Mouse (Mus musculus): ENCODE results near the gene Slc11a2. TPM values are rescaled to one million over a fixed set of nuclear protein-coding genes. Genes with fewer than 3 reads are reported as not detected.

Gene Slc11a2
- polyA plus RNA-seq, 1 experiment from 2014 or later, result 12.2 TPM

GRCm38 (mm10) chr15:100414942-100415341, 9.9 kb downstream of the Slc11a2 start:
- 91% methylated on average over 13 of the region's 13 CpGs for WGBS
- TF ChIP-seq CTCF (IDR thresholded peaks at IDR 0.05; ENCODE audit: low read depth), result no peak
- TF ChIP-seq EP300 (optimal IDR thresholded peaks at IDR 0.05), result no peak
- H3K9ac ChIP-seq (ENCODE audit: low read length), result no peak overlapping the region
- no peak for ATAC-seq (ENCODE audit: low FRiP score, low TSS enrichment)
- H3K36me3 ChIP-seq (ENCODE audit: control insufficient read depth, insufficient read depth, low read length), result no peaks in the 10 kb centered on the region; the same call in 1 of the 2 replicates
- H3K27me3 ChIP-seq (ENCODE audit: control insufficient read depth, insufficient read depth, low read length), result no peaks in the 10 kb centered on the region
- no peaks in the 10 kb centered on the region for H3K9me3 ChIP-seq (ENCODE audit: control insufficient read depth, low read length)
- H3K4me3 ChIP-seq (ENCODE audit: low read depth, low read length), result no peak overlapping the region
- H3K4me2 ChIP-seq (replicated peaks; ENCODE audit: low read depth), result no peak overlapping the region
- no peak for DNase-seq (ENCODE audit: low spot score)
- H3K4me1 ChIP-seq (replicated peaks; ENCODE audit: control insufficient read depth, insufficient read depth), result no peaks in the 10 kb centered on the region
- H3K27ac ChIP-seq (replicated peaks), result no peak overlapping the region

DNA sequence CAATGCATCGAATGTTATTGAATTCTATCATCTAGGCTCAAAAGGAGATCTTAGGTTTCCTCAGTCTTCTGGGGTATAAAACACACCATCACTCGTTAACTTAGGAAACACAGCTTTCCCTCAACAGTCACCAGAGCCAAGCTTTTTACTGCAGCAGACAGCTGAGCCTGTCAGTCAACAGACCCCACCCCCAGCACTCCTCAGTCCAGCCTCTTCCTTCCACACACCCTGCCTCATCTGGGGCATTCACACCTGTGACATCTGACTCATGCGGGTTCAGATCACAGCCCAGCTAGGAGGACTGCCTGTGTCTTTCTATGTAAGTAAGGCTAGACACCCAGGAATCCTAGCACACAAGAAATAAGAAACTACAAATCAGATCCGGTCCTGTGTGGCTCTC, 10.9 kb downstream of the Slc11a2 start:
- no peak overlapping the region for H3K4me3 ChIP-seq (ENCODE audit: low read depth, low read length)
- WGBS, result 57% methylated on average over 4 of the region's 4 CpGs
- no peaks in the 10 kb centered on the region; the same call in 1 of the 2 replicates for H3K36me3 ChIP-seq (ENCODE audit: control insufficient read depth, insufficient read depth, low read length)
- no peak overlapping the region for H3K4me2 ChIP-seq (replicated peaks; ENCODE audit: low read depth)
- H3K27me3 ChIP-seq (ENCODE audit: control insufficient read depth, insufficient read depth, low read length), result no peaks in the 10 kb centered on the region
- no peak overlapping the region for H3K9ac ChIP-seq (ENCODE audit: low read length)
- DNase-seq (ENCODE audit: low spot score), result no peak
- no peaks in the 10 kb centered on the region for H3K4me1 ChIP-seq (replicated peaks; ENCODE audit: control insufficient read depth, insufficient read depth)
- no peaks in the 10 kb centered on the region for H3K9me3 ChIP-seq (ENCODE audit: control insufficient read depth, low read length)
- TF ChIP-seq CTCF (IDR thresholded peaks at IDR 0.05; ENCODE audit: low read depth), result no peak
- TF ChIP-seq EP300 (optimal IDR thresholded peaks at IDR 0.05), result no peak
- ATAC-seq (ENCODE audit: low FRiP score, low TSS enrichment), result no peak; the same call in 1 of the 2 replicates
- no peak overlapping the region for H3K27ac ChIP-seq (replicated peaks)

GRCm38 (mm10) chr15:100413306-100413705, 11.6 kb downstream of the Slc11a2 start:
- Histone ChIP-seq H3K27me3 (ENCODE audit: control insufficient read depth, insufficient read depth, low read length) (no peaks in the 10 kb centered on the region), H3K4me3 (ENCODE audit: low read depth, low read length) (no peak overlapping the region), H3K36me3 (ENCODE audit: control insufficient read depth, insufficient read depth, low read length) (no peaks in the 10 kb centered on the region; the same call in 1 of the 2 replicates), H3K4me2 (replicated peaks; ENCODE audit: low read depth) (no peak overlapping the region), H3K9ac (ENCODE audit: low read length) (no peak overlapping the region), H3K9me3 (ENCODE audit: control insufficient read depth, low read length) (no peaks in the 10 kb centered on the region), H3K27ac (replicated peaks) (no peak overlapping the region), H3K4me1 (replicated peaks; ENCODE audit: control insufficient read depth, insufficient read depth) (no peaks in the 10 kb centered on the region)
- ATAC-seq (ENCODE audit: low FRiP score, low TSS enrichment) (no peak), DNase-seq (ENCODE audit: low spot score) (no peak)
- TF ChIP-seq EP300 (optimal IDR thresholded peaks at IDR 0.05), result no peak
- WGBS, result 65% methylated on average over 4 of the region's 5 CpGs

DNA sequence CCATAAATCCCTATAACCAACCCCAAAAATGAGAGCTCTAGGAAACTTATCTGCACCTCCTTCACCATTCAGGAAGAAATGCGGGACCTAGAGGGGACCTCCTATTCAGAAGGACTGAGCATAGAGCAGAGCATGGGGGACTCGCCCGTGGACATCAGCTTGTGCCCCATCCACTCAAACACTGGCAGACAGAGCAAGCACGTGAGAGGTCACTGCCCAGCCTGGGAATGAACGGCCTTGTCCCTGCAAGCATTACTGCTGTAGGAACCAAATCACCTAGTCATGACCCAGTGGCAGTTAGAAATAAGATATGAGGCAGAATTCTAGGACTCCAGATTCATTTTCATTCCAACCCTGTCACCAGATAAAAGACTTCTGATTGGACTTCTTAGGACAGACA, 13.1 kb downstream of the Slc11a2 start:
- Histone ChIP-seq H3K4me3 (ENCODE audit: low read depth, low read length) (no peak overlapping the region), H3K36me3 (ENCODE audit: control insufficient read depth, insufficient read depth, low read length) (no peaks in the 10 kb centered on the region; the same call in 1 of the 2 replicates), H3K4me1 (replicated peaks; ENCODE audit: control insufficient read depth, insufficient read depth) (no peaks in the 10 kb centered on the region), H3K27me3 (ENCODE audit: control insufficient read depth, insufficient read depth, low read length) (no peaks in the 10 kb centered on the region), H3K27ac (replicated peaks) (no peak overlapping the region), H3K9me3 (ENCODE audit: control insufficient read depth, low read length) (no peaks in the 10 kb centered on the region), H3K4me2 (replicated peaks; ENCODE audit: low read depth) (no peak overlapping the region), H3K9ac (ENCODE audit: low read length) (no peak overlapping the region)
- 80% methylated on average over 5 of the region's 5 CpGs for whole genome bisulfite sequencing
- no peak for ATAC-seq (ENCODE audit: low FRiP score, low TSS enrichment)
- no peak for DNase-seq (ENCODE audit: low spot score)
- TF ChIP-seq EP300 (optimal IDR thresholded peaks at IDR 0.05) (no peak), CTCF (IDR thresholded peaks at IDR 0.05; ENCODE audit: low read depth) (no peak)

- DNase-seq (ENCODE audit: low spot score), result peak; percentile 86
Observed at GRCm38 (mm10) chr15:100410918-100411672, 13.8 kb downstream of the Slc11a2 start.

DNA sequence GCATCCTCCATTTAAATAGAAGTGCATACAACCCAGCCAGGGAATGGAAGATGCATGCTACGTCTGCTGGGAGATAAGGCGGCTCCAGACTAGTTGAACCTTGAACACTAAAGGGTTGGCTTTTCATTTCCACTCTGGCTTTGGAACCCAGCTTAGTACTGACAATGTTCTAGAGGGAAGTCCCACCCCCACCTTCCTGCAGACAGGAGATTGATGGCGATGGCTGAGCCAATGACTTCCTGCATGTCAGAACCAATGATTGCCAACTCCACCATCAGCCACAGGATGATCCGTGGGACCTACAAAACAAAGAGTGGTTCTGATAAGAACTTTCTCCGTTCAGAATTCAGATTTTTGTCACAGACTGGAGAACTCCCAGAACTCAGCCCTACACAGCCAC, 18.8 kb downstream of the Slc11a2 start:
- Histone ChIP-seq H3K9me3 (ENCODE audit: control insufficient read depth, low read length) (no peaks in the 10 kb centered on the region), H3K4me2 (replicated peaks; ENCODE audit: low read depth) (no peak overlapping the region), H3K36me3 (ENCODE audit: control insufficient read depth, insufficient read depth, low read length) (peaks cover 11% of the 10 kb centered on the region; the same call in 1 of the 2 replicates), H3K27ac (replicated peaks) (no peak overlapping the region), H3K9ac (ENCODE audit: low read length) (no peak overlapping the region), H3K27me3 (ENCODE audit: control insufficient read depth, insufficient read depth, low read length) (no peaks in the 10 kb centered on the region), H3K4me3 (ENCODE audit: low read depth, low read length) (no peak overlapping the region), H3K4me1 (replicated peaks; ENCODE audit: control insufficient read depth, insufficient read depth) (no peaks in the 10 kb centered on the region)
- 72% methylated on average over 5 of the region's 5 CpGs for WGBS
- DNase-seq (ENCODE audit: low spot score) (no peak), ATAC-seq (ENCODE audit: low FRiP score, low TSS enrichment) (no peak)
- no peak for TF ChIP-seq EP300 (optimal IDR thresholded peaks at IDR 0.05)
- TF ChIP-seq CTCF (IDR thresholded peaks at IDR 0.05; ENCODE audit: low read depth), result no peak

More at GRCm38 (mm10) chr15:100410918-100411672, 13.8 kb downstream of the Slc11a2 start:
- Histone ChIP-seq H3K27ac (replicated peaks) (no peak overlapping the region), H3K4me1 (replicated peaks; ENCODE audit: control insufficient read depth, insufficient read depth) (no peaks in the 10 kb centered on the region), H3K9ac (ENCODE audit: low read length) (no peak overlapping the region), H3K4me3 (ENCODE audit: low read depth, low read length) (no peak overlapping the region), H3K27me3 (ENCODE audit: control insufficient read depth, insufficient read depth, low read length) (no peaks in the 10 kb centered on the region), H3K4me2 (replicated peaks; ENCODE audit: low read depth) (no peak overlapping the region), H3K36me3 (ENCODE audit: control insufficient read depth, insufficient read depth, low read length) (no peaks in the 10 kb centered on the region; the same call in 1 of the 2 replicates), H3K9me3 (ENCODE audit: control insufficient read depth, low read length) (no peaks in the 10 kb centered on the region)
- WGBS, result 50% methylated on average over 14 of the region's 14 CpGs
- TF ChIP-seq CTCF (IDR thresholded peaks at IDR 0.05; ENCODE audit: low read depth) (no peak), EP300 (optimal IDR thresholded peaks at IDR 0.05) (no peak)
- peak; percentile 75 for ATAC-seq (ENCODE audit: low FRiP score, low TSS enrichment)

Data from stomach, postnatal 0 days (tissue).